16 mouse cellular contexts compared by ENCODE assay signal in the genomic region with DNA sequence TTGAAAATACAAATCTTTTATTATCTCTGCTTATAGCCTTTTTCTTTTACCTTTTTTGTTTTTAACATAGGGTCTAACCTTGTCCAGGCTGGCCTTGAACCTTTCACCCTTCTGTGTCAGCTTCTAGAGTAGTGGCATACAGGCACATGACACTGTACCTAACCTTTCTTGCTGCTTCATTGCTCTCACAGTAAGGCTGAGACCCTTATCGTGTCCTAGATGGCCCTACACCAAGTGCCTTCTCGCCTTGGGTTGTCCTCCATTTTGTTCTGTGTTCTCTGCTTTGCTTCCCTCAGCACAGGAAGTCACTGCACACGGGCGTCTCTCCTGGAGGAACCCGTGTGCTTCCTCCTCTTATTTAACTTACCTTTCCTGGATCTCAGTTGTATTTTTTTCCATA. TPM values are rescaled to one million over a fixed set of nuclear protein-coding genes. Genes with fewer than 3 reads are reported as not detected.
A peak's percentile ranks its signal among the peaks of the same experiment; 100 is the strongest.
DNase-seq lines count a peak whose midpoint lies in the region; ATAC-seq lines count a peak whose summit lies in the region.
"Had no signal": no experiment of that assay in that cellular context is flagged by ENCODE, and none has a peak within 500 bp of the region (broad histone marks: within the 10 kb centered on the region; RNA-seq: fewer than 3 reads in every experiment).

No protein-coding gene starts in this region.

- no peak overlapping the region for H3K4me3 ChIP-seq in forebrain, embryonic 15.5 days
- no peak overlapping the region for H3K4me3 ChIP-seq in forebrain, embryonic 11.5 days (ENCODE audit: low read depth, low read length)
- peak overlapping the region; percentile 66 for H3K4me3 ChIP-seq in megakaryocyte, embryonic 14.5 days (replicated peaks)
- H3K4me3 ChIP-seq in hindbrain, embryonic 16.5 days (ENCODE audit: low read length): no peak overlapping the region

- no peak for DNase-seq in forebrain, embryonic 11.5 days (ENCODE audit: low spot score)
- DNase-seq in naive thymus-derived CD4-positive, alpha-beta T cell, adult 2 months (ENCODE audit: low read depth): peak; percentile 12
- DNase-seq in adrenal gland, adult 18-20 months (ENCODE audit: low spot score in 2 of 2): no peak
- no peak for DNase-seq in ovary, postnatal 14 days (ENCODE audit: low spot score)
- DNase-seq: cerebellum, adult 9-10 months; heart, postnatal 36 days; kidney, adult 18-20 months; layer of hippocampus, adult 9-11 months; left cerebral cortex, postnatal 4 days; lung, adult 18-20 months; right cerebral cortex, postnatal 14 days; thymus, adult 18-20 months had no signal

- WGBS in forebrain, embryonic 15.5 days: 84% methylated on average over 5 of the region's 5 CpGs
- 83% methylated on average over 5 of the region's 5 CpGs for WGBS in forebrain, embryonic 11.5 days
- WGBS in hindbrain, embryonic 16.5 days: 78% methylated on average over 5 of the region's 5 CpGs

- no peak for ATAC-seq in forebrain, embryonic 15.5 days (replicated peaks)
- no peak for ATAC-seq in forebrain, embryonic 11.5 days (replicated peaks; ENCODE audit: low FRiP score)
- no peak for ATAC-seq in megakaryocyte, adult 5-6 weeks (ENCODE audit: poor library complexity, severe bottlenecking)
- ATAC-seq in hindbrain, embryonic 16.5 days: no peak

- H3K27me3 ChIP-seq in forebrain, embryonic 15.5 days: no peaks in the 10 kb centered on the region
- no peaks in the 10 kb centered on the region for H3K27me3 ChIP-seq in forebrain, embryonic 11.5 days (ENCODE audit: control insufficient read depth, insufficient read depth, low read length)
- no peaks in the 10 kb centered on the region for H3K27me3 ChIP-seq in megakaryocyte, embryonic 14.5 days (replicated peaks)
- no peaks in the 10 kb centered on the region for H3K27me3 ChIP-seq in hindbrain, embryonic 16.5 days (replicated peaks; ENCODE audit: control insufficient read depth, insufficient read depth, low read length)

- H3K9me3 ChIP-seq in forebrain, embryonic 15.5 days: no peaks in the 10 kb centered on the region
- H3K9me3 ChIP-seq in forebrain, embryonic 11.5 days (ENCODE audit: control insufficient read depth, low read length): no peaks in the 10 kb centered on the region
- H3K9me3 ChIP-seq in megakaryocyte, embryonic 14.5 days: no peaks in the 10 kb centered on the region
- no peaks in the 10 kb centered on the region for H3K9me3 ChIP-seq in hindbrain, embryonic 16.5 days (ENCODE audit: control insufficient read depth, low read length)

- H3K4me2 ChIP-seq in forebrain, embryonic 15.5 days (replicated peaks): peak overlapping the region; percentile 44; the same call in 1 of the 2 replicates
- H3K4me2 ChIP-seq in forebrain, embryonic 11.5 days (ENCODE audit: low read depth, low read length, severe bottlenecking): no peak overlapping the region
- H3K4me2 ChIP-seq in hindbrain, embryonic 16.5 days (ENCODE audit: low read length): peak overlapping the region; percentile 20

- no peak overlapping the region for H3K9ac ChIP-seq in forebrain, embryonic 15.5 days (replicated peaks)
- H3K9ac ChIP-seq in forebrain, embryonic 11.5 days (ENCODE audit: low read length): no peak overlapping the region
- no peak overlapping the region for H3K9ac ChIP-seq in hindbrain, embryonic 16.5 days (ENCODE audit: low read depth, low read length)

- peaks cover 23% of the 10 kb centered on the region for H3K4me1 ChIP-seq in forebrain, embryonic 15.5 days
- H3K4me1 ChIP-seq in forebrain, embryonic 11.5 days (replicated peaks; ENCODE audit: control insufficient read depth, insufficient read depth, low read length): peaks cover 3% of the 10 kb centered on the region; the same call in 1 of the 2 replicates
- peaks cover 27% of the 10 kb centered on the region for H3K4me1 ChIP-seq in megakaryocyte, embryonic 14.5 days
- peaks cover 8% of the 10 kb centered on the region for H3K4me1 ChIP-seq in hindbrain, embryonic 16.5 days (ENCODE audit: control insufficient read depth, insufficient read depth, low read depth, low read length)

- no peaks in the 10 kb centered on the region for H3K36me3 ChIP-seq in forebrain, embryonic 15.5 days
- no peaks in the 10 kb centered on the region for H3K36me3 ChIP-seq in forebrain, embryonic 11.5 days (ENCODE audit: control insufficient read depth, insufficient read depth, low read length)
- H3K36me3 ChIP-seq in megakaryocyte, embryonic 14.5 days (replicated peaks; ENCODE audit: low read length): peaks cover 8% of the 10 kb centered on the region
- no peaks in the 10 kb centered on the region for H3K36me3 ChIP-seq in hindbrain, embryonic 16.5 days (ENCODE audit: control insufficient read depth, insufficient read depth, low read length)

- no peak overlapping the region for H3K27ac ChIP-seq in forebrain, embryonic 15.5 days (replicated peaks)
- H3K27ac ChIP-seq in forebrain, embryonic 11.5 days (ENCODE audit: low read depth, low read length): no peak overlapping the region
- no peak overlapping the region for H3K27ac ChIP-seq in hindbrain, embryonic 16.5 days (ENCODE audit: low read depth, low read length)

RNA-seq across cellular contexts. Expression of a gene that starts 3.0 kb away (rescaled TPM):
- polyA plus RNA-seq in forebrain, embryonic 15.5 days (2015; fragmentation: Nextera tagmentation; extraction: Ambion mirVana): 33.0 and 35.1 TPM in 2 replicates
- polyA plus RNA-seq in forebrain, embryonic 11.5 days (2014; fragmentation: Nextera tagmentation; extraction: Ambion mirVana): 33.0 and 37.4 TPM in 2 replicates
- 6.6 and 8.2 TPM in 2 replicates for polyA plus RNA-seq in megakaryocyte, embryonic 14.5 days (2012; ENCODE audit: insufficient read depth, low replicate concordance)
- 14.5 and 16.4 TPM in 2 replicates for total RNA-seq in megakaryocyte, adult 5-6 weeks (2015)
- 35.3 and 40.8 TPM in 2 replicates for total RNA-seq in megakaryocyte, adult 5-6 weeks (2017)
- polyA plus RNA-seq in hindbrain, embryonic 16.5 days (2015; fragmentation: Nextera tagmentation; extraction: Ambion mirVana): 27.8 and 34.9 TPM in 2 replicates
- total RNA-seq in adrenal gland, adult 18-20 months (2021): 10 to 100 TPM; 63.0 to 68.5 TPM

RNA-seq across cellular contexts. Expression of a gene that starts 13.8 kb away (rescaled TPM):
- 71.3 and 74.2 TPM in 2 replicates for polyA plus RNA-seq in forebrain, embryonic 15.5 days (2015; fragmentation: Nextera tagmentation; extraction: Ambion mirVana)
- 71.2 and 74.0 TPM in 2 replicates for polyA plus RNA-seq in forebrain, embryonic 11.5 days (2014; fragmentation: Nextera tagmentation; extraction: Ambion mirVana)
- polyA plus RNA-seq in megakaryocyte, embryonic 14.5 days (2012; ENCODE audit: insufficient read depth, low replicate concordance): 51.0 and 80.3 TPM in 2 replicates
- total RNA-seq in megakaryocyte, adult 5-6 weeks (2015): 17.3 and 18.3 TPM in 2 replicates
- total RNA-seq in megakaryocyte, adult 5-6 weeks (2017): 21.5 and 24.8 TPM in 2 replicates
- 65.5 and 68.2 TPM in 2 replicates for polyA plus RNA-seq in hindbrain, embryonic 16.5 days (2015; fragmentation: Nextera tagmentation; extraction: Ambion mirVana)
- 10 to 100 TPM; 18.7 to 19.6 TPM for total RNA-seq in adrenal gland, adult 18-20 months (2021)
